ENCODE assay signal across 12 mouse cellular contexts in genomic region chr7:4993999-4994788, GRCm38 (mm10). TPM values are rescaled to one million over a fixed set of nuclear protein-coding genes. Genes with fewer than 3 reads are reported as not detected.
DNase-seq lines count a peak whose midpoint lies in the region; ATAC-seq and TF ChIP-seq lines count a peak whose summit lies in the region.
"Had no signal": no experiment of that assay in that cellular context is flagged by ENCODE, and none has a peak within 500 bp of the region (broad histone marks: within the 10 kb centered on the region; RNA-seq: fewer than 3 reads in every experiment).

No protein-coding gene starts in this region.

- peak overlapping the region; percentile 71 for H3K4me3 ChIP-seq in heart, embryonic 15.5 days
- peak overlapping the region; percentile 46 to 48 for H3K4me3 ChIP-seq in ES-E14 (ENCODE audit: insufficient read depth in 1 of 2, low read depth in 1 of 2, low read length in 2 of 2, poor library complexity in 1 of 2, severe bottlenecking in 1 of 2)
- peak overlapping the region; percentile 79; the same call in 1 of the 2 replicates for H3K4me3 ChIP-seq in embryonic facial prominence, embryonic 14.5 days (ENCODE audit: low read depth, low read length)
- H3K4me3 ChIP-seq in limb, embryonic 13.5 days: peak overlapping the region; percentile 81

- DNase-seq in heart, postnatal 10 days: no peak
- DNase-seq in ES-E14 (ENCODE audit: low read depth, low spot score): no peak
- DNase-seq in embryonic facial prominence, embryonic 14.5 days (ENCODE audit: low spot score): no peak
- no peak for DNase-seq in ovary, postnatal 10 days (ENCODE audit: low spot score)
- DNase-seq in left cerebral cortex, postnatal 25 days (ENCODE audit: low spot score in 2 of 2): no peak
- no peak for DNase-seq in embryo, embryonic 11 days
- DNase-seq: layer of hippocampus, postnatal 36 days had no signal

- H3K9ac ChIP-seq in heart, embryonic 15.5 days: peak overlapping the region; percentile 10; the same call in 1 of the 2 replicates
- H3K9ac ChIP-seq in ES-E14 (ENCODE audit: insufficient read depth, low read depth, low read length, poor library complexity, severe bottlenecking): peak overlapping the region; percentile 25; the same call in 1 of the 2 replicates
- H3K9ac ChIP-seq in embryonic facial prominence, embryonic 14.5 days (ENCODE audit: low read depth, low read length): peak overlapping the region; percentile 86; the same call in 1 of the 2 replicates
- peak overlapping the region; percentile 83 for H3K9ac ChIP-seq in limb, embryonic 13.5 days

- H3K27me3 ChIP-seq in heart, embryonic 15.5 days: peaks cover 20% of the 10 kb centered on the region
- peaks cover 5% of the 10 kb centered on the region; the same call in 1 of the 2 replicates for H3K27me3 ChIP-seq in embryonic facial prominence, embryonic 14.5 days (replicated peaks; ENCODE audit: control insufficient read depth, insufficient read depth, low read length)
- H3K27me3 ChIP-seq in limb, embryonic 13.5 days: peaks cover 25% of the 10 kb centered on the region

- intact Hi-C loops in heart, postnatal 10 days (cut with DNase I): no loop called here
- intact Hi-C loops in left cerebral cortex, postnatal 25 days (cut with DNase I): no loop called here

- peaks cover 22% of the 10 kb centered on the region for H3K36me3 ChIP-seq in heart, embryonic 15.5 days
- H3K36me3 ChIP-seq in ES-E14 (ENCODE audit: control insufficient read depth, insufficient read depth, low read length, poor library complexity, severe bottlenecking): no peaks in the 10 kb centered on the region
- H3K36me3 ChIP-seq in embryonic facial prominence, embryonic 14.5 days (ENCODE audit: control insufficient read depth, insufficient read depth, low read length): peaks cover 31% of the 10 kb centered on the region
- peaks cover 35% of the 10 kb centered on the region for H3K36me3 ChIP-seq in limb, embryonic 13.5 days

- no peaks in the 10 kb centered on the region for H3K9me3 ChIP-seq in heart, embryonic 15.5 days (replicated peaks)
- no peaks in the 10 kb centered on the region for H3K9me3 ChIP-seq in ES-E14 (ENCODE audit: control insufficient read depth, insufficient read depth, low read depth, low read length)
- 0 out of 2 replicates have a peak, but pooled peaks cover 8% of the 10 kb centered on the region for H3K9me3 ChIP-seq in embryonic facial prominence, embryonic 14.5 days (ENCODE audit: control insufficient read depth, low read length)
- peaks cover 11% of the 10 kb centered on the region; the same call in 1 of the 2 replicates for H3K9me3 ChIP-seq in limb, embryonic 13.5 days

- peaks cover 27% of the 10 kb centered on the region for H3K4me1 ChIP-seq in heart, embryonic 15.5 days (replicated peaks)
- peaks cover 0 to 3% of the 10 kb centered on the region in 2 experiments; a peak in 1 of 4 replicates for H3K4me1 ChIP-seq in ES-E14 (ENCODE audit: control insufficient read depth in 2 of 2, insufficient read depth in 2 of 2, low read length in 2 of 2, poor library complexity in 1 of 2)
- peaks cover 14% of the 10 kb centered on the region for H3K4me1 ChIP-seq in embryonic facial prominence, embryonic 14.5 days (ENCODE audit: control insufficient read depth, insufficient read depth, low read length)
- peaks cover 27% of the 10 kb centered on the region for H3K4me1 ChIP-seq in limb, embryonic 13.5 days

- in situ Hi-C loops in ES-E14 (cut with MboI; ENCODE audit: low sequenced_read_pairs in 2 of 2, unreplicated experiment in 2 of 2): no loop called here

- 49% methylated on average over 59 of the region's 59 CpGs for WGBS in heart, embryonic 15.5 days
- WGBS in embryonic facial prominence, embryonic 14.5 days: 64% methylated on average over 42 of the region's 59 CpGs
- 46% methylated on average over 59 of the region's 59 CpGs for WGBS in limb, embryonic 13.5 days

- ATAC-seq in heart, embryonic 15.5 days (replicated peaks; ENCODE audit: insufficient number of reproducible peaks, insufficient read depth, low FRiP score, low read depth): no peak
- ATAC-seq in embryonic facial prominence, embryonic 14.5 days (ENCODE audit: low read depth): no peak
- ATAC-seq in limb, embryonic 13.5 days (ENCODE audit: low FRiP score, low read depth): no peak

- H3K4me2 ChIP-seq in heart, embryonic 15.5 days: peak overlapping the region; percentile 82
- peak overlapping the region; percentile 84 for H3K4me2 ChIP-seq in embryonic facial prominence, embryonic 14.5 days (ENCODE audit: low read depth, low read length)
- peak overlapping the region; percentile 85 for H3K4me2 ChIP-seq in limb, embryonic 13.5 days (replicated peaks)

- no peak overlapping the region for H3K27ac ChIP-seq in heart, embryonic 15.5 days
- no peak overlapping the region for H3K27ac ChIP-seq in ES-E14 (ENCODE audit: insufficient read depth, low read depth, low read length, poor library complexity, severe bottlenecking)
- H3K27ac ChIP-seq in embryonic facial prominence, embryonic 14.5 days (replicated peaks; ENCODE audit: low read depth, low read length): no peak overlapping the region
- no peak overlapping the region for H3K27ac ChIP-seq in limb, embryonic 13.5 days

TF ChIP-seq in ES-E14, 5 proteins besides CTCF, POLR2A, EP300 and RAD21:
- no peak for TF ChIP-seq MAFK (IDR thresholded peaks at IDR 0.05; ENCODE audit: insufficient read depth, low read depth, low read length)
- TF ChIP-seq ZC3H11A (IDR thresholded peaks at IDR 0.05; ENCODE audit: borderline replicate concordance, low read depth, low read length): no peak
- TF ChIP-seq CHD2 (IDR thresholded peaks at IDR 0.05; ENCODE audit: low read depth, low read length): no peak
- no peak for TF ChIP-seq HCFC1 (IDR thresholded peaks at IDR 0.05; ENCODE audit: borderline replicate concordance, insufficient read depth, low read length)
- TF ChIP-seq ZNF384 (IDR thresholded peaks at IDR 0.05; ENCODE audit: low read depth, low read length): no peak

RNA-seq across cellular contexts. Expression of gene Zfp579, which starts 1.8 kb away (rescaled TPM):
- polyA plus RNA-seq in heart, embryonic 15.5 days (2015; fragmentation: Nextera tagmentation; extraction: Ambion mirVana): 22.5 and 26.7 TPM in 2 replicates
- 10 to 100 TPM; 18.4 to 19.1 TPM for total RNA-seq in heart, postnatal 10 days (2021)
- 2.9 and 3.4 TPM in 2 replicates for total RNA-seq in ES-E14 (2012; rRNA removed)
- 23.0 and 30.4 TPM in 2 replicates for polyA plus RNA-seq in embryonic facial prominence, embryonic 14.5 days (2014; fragmentation: Nextera tagmentation; extraction: Ambion mirVana)
- polyA plus RNA-seq in limb, embryonic 13.5 days (2015; fragmentation: Nextera tagmentation; extraction: Ambion mirVana): 35.3 and 38.5 TPM in 2 replicates
- 10 to 100 TPM; 24.8 to 33.7 TPM for total RNA-seq in left cerebral cortex, postnatal 25 days (2021)

RNA-seq across cellular contexts. Expression of gene Zfp524, which starts 20.0 kb away (rescaled TPM):
- polyA plus RNA-seq in heart, embryonic 15.5 days (2015; fragmentation: Nextera tagmentation; extraction: Ambion mirVana): 11.3 and 12.1 TPM in 2 replicates
- total RNA-seq in heart, postnatal 10 days (2021): 1 to 10 TPM; 7.8 to 9.4 TPM
- 2.6 and 3.9 TPM in 2 replicates for total RNA-seq in ES-E14 (2012; rRNA removed)
- 14.5 and 16.5 TPM in 2 replicates for polyA plus RNA-seq in embryonic facial prominence, embryonic 14.5 days (2014; fragmentation: Nextera tagmentation; extraction: Ambion mirVana)
- 9.1 and 10.7 TPM in 2 replicates for polyA plus RNA-seq in limb, embryonic 13.5 days (2015; fragmentation: Nextera tagmentation; extraction: Ambion mirVana)
- total RNA-seq in left cerebral cortex, postnatal 25 days (2021): 1 to 10 TPM; 6.9 TPM

RNA-seq across cellular contexts. Expression of gene Fiz1, which starts 20.3 kb away (rescaled TPM):
- polyA plus RNA-seq in heart, embryonic 15.5 days (2015; fragmentation: Nextera tagmentation; extraction: Ambion mirVana): 26.2 and 31.4 TPM in 2 replicates
- 10 to 100 TPM; 21.6 to 25.6 TPM for total RNA-seq in heart, postnatal 10 days (2021)
- total RNA-seq in ES-E14 (2012; rRNA removed): 45.9 and 47.4 TPM in 2 replicates
- polyA plus RNA-seq in embryonic facial prominence, embryonic 14.5 days (2014; fragmentation: Nextera tagmentation; extraction: Ambion mirVana): 31.1 and 32.8 TPM in 2 replicates
- polyA plus RNA-seq in limb, embryonic 13.5 days (2015; fragmentation: Nextera tagmentation; extraction: Ambion mirVana): 44.7 and 48.6 TPM in 2 replicates
- total RNA-seq in left cerebral cortex, postnatal 25 days (2021): 10 to 100 TPM; 21.2 to 31.2 TPM

RNA-seq across cellular contexts. Expression of gene Gm44973, which starts 21.1 kb away (rescaled TPM):
- 0.78 TPM in 1 of 2 replicates, not detected in the other for polyA plus RNA-seq in heart, embryonic 15.5 days (2015; fragmentation: Nextera tagmentation; extraction: Ambion mirVana)
- total RNA-seq in heart, postnatal 10 days (2021): not detected
- not detected in 2 replicates for total RNA-seq in ES-E14 (2012; rRNA removed)
- polyA plus RNA-seq in embryonic facial prominence, embryonic 14.5 days (2014; fragmentation: Nextera tagmentation; extraction: Ambion mirVana): 1.5 TPM in 1 of 2 replicates, not detected in the other
- polyA plus RNA-seq in limb, embryonic 13.5 days (2015; fragmentation: Nextera tagmentation; extraction: Ambion mirVana): 0.42 and 2.1 TPM in 2 replicates
- not detected for total RNA-seq in left cerebral cortex, postnatal 25 days (2021)
- total RNA-seq: gastrocnemius, adult 18-20 months; layer of hippocampus, postnatal 36 days; neutrophil, adult 5-6 weeks had no signal
- polyA plus RNA-seq: brain, embryonic 14.5 days had no signal

RNA-seq across cellular contexts. Expression of gene Sbk3, which starts 23.2 kb away (rescaled TPM):
- 0.33 and 0.55 TPM in 2 replicates for polyA plus RNA-seq in heart, embryonic 15.5 days (2015; fragmentation: Nextera tagmentation; extraction: Ambion mirVana)
- total RNA-seq in heart, postnatal 10 days (2021): 10 to 100 TPM; 11.9 to 22.0 TPM
- not detected in 2 replicates for total RNA-seq in ES-E14 (2012; rRNA removed)
- polyA plus RNA-seq in embryonic facial prominence, embryonic 14.5 days (2014; fragmentation: Nextera tagmentation; extraction: Ambion mirVana): 0.06 and 0.08 TPM in 2 replicates
- polyA plus RNA-seq in limb, embryonic 13.5 days (2015; fragmentation: Nextera tagmentation; extraction: Ambion mirVana): not detected in 2 replicates
- total RNA-seq in left cerebral cortex, postnatal 25 days (2021): under 1 TPM; 0.34 to 0.85 TPM
- total RNA-seq: neutrophil, adult 5-6 weeks had no signal

Comparison
In these comparisons a context has a peak if more than half of its experiments do, and no peak if none do; other contexts are left out.
1. H3K9ac ChIP-seq: peak in every context shown above with its lines; median percentile 86 in embryonic facial prominence, embryonic 14.5 days; 83 in limb, embryonic 13.5 days; 25 in ES-E14; 10 in heart, embryonic 15.5 days.